In genomic region chr11:45851516-45852123, GRCm38 (mm10) we compare ENCODE assay signal across 8 mouse cellular contexts. TPM values are rescaled to one million over a fixed set of nuclear protein-coding genes. Genes with fewer than 3 reads are reported as not detected.
A peak's percentile ranks its signal among the peaks of the same experiment; 100 is the strongest.
DNase-seq lines count a peak whose midpoint lies in the region; ATAC-seq lines count a peak whose summit lies in the region.

TSS of gene Clint1 (plus strand) at chr11:45852051.

- peak; percentile 60 for DNase-seq in MEL-GATA-1-ER (ENCODE audit: extremely low read depth, low read depth)
- DNase-seq in cerebellum, adult 8-10 months, result peak; percentile 82
- peak; percentile 50 to 82 for DNase-seq in frontal cortex, adult 2 months (ENCODE audit: extremely low spot score in 1 of 2, low spot score in 1 of 2)
- DNase-seq in hindbrain, embryonic 11.5 days (ENCODE audit: low spot score), result peak; percentile 92
- DNase-seq in layer of hippocampus, postnatal 10 days (ENCODE audit: low spot score in 2 of 2), result peak; percentile 81 to 87
- DNase-seq in lung, postnatal 10 days, result peak; percentile 86
- peak; percentile 84 for DNase-seq in ovary, postnatal 36 days (ENCODE audit: low spot score)
- peak; percentile 89 for DNase-seq in thymus, postnatal 25 days

- H3K36me3 ChIP-seq in hindbrain, embryonic 11.5 days (ENCODE audit: control insufficient read depth, insufficient read depth, low read length), result no peaks in the 10 kb centered on the region

- under 1% methylated on average over 56 of the region's 57 CpGs for WGBS in hindbrain, embryonic 11.5 days

- peak within 1 kb of the TSS; percentile 87 for H3K4me3 ChIP-seq in hindbrain, embryonic 11.5 days (ENCODE audit: low read depth, low read length)

- H3K9me3 ChIP-seq in hindbrain, embryonic 11.5 days (ENCODE audit: control insufficient read depth, low read length), result no peaks in the 10 kb centered on the region

- H3K9ac ChIP-seq in hindbrain, embryonic 11.5 days (ENCODE audit: low read depth, low read length), result peak within 1 kb of the TSS; percentile 86

- H3K4me1 ChIP-seq in hindbrain, embryonic 11.5 days (replicated peaks; ENCODE audit: control insufficient read depth, insufficient read depth, low read length), result no peaks in the 10 kb centered on the region; the same call in 1 of the 2 replicates

- peak; percentile 95 for ATAC-seq in hindbrain, embryonic 11.5 days (ENCODE audit: low FRiP score)

- H3K27ac ChIP-seq in hindbrain, embryonic 11.5 days (ENCODE audit: low read depth, low read length), result peak within 1 kb of the TSS; percentile 67

- H3K27me3 ChIP-seq in hindbrain, embryonic 11.5 days (ENCODE audit: control insufficient read depth, insufficient read depth, low read length), result no peaks in the 10 kb centered on the region

- H3K4me2 ChIP-seq in hindbrain, embryonic 11.5 days (replicated peaks; ENCODE audit: low read depth, low read length), result peak within 1 kb of the TSS; percentile 64

RNA-seq across cellular contexts. Expression of gene Clint1, which starts in this region (rescaled TPM):
- polyA plus RNA-seq in frontal cortex, adult 2 months (2012; rRNA removed), result 39.5 TPM in 2 replicates
- 52.1 and 64.0 TPM in 2 replicates for polyA plus RNA-seq in hindbrain, embryonic 11.5 days (2014; fragmentation: Nextera tagmentation; extraction: Ambion mirVana)
- 10 to 100 TPM; 39.7 to 46.6 TPM for total RNA-seq in layer of hippocampus, postnatal 10 days (2021)

Comparison
In these comparisons a context has a peak if more than half of its experiments do, and no peak if none do; other contexts are left out.
1. Peak in every context shown above with its lines: DNase-seq, ATAC-seq, H3K4me3 ChIP-seq and H3K27ac ChIP-seq.